Mouse (Mus musculus) heart, adult 2 months (tissue): ENCODE results near the gene Gmcl1. TPM values are rescaled to one million over a fixed set of nuclear protein-coding genes. Genes with fewer than 3 reads are reported as not detected.

Experiments
- DNase-seq, 2 experiments: peaks; one replicate each; pipeline ENCODE4 v3.0.0; 2021
- H3K27ac ChIP-seq: fragments of 200-600 bp; 2 replicates; pipeline ENCODE4 v1.8.1; 2022
- H3K27me3 ChIP-seq: fragments of 200-500 bp; 2 replicates; pipeline ENCODE4 v1.6.1; 2012; ENCODE audit warnings: mild to moderate bottlenecking, low read length, inconsistent platforms, mixed read lengths; ENCODE audit not compliant: control insufficient read depth, insufficient read depth
- H3K36me3 ChIP-seq: fragments of 200-500 bp; 2 replicates; pipeline ENCODE4 v1.6.1; 2012; ENCODE audit warnings: low read length, inconsistent platforms; ENCODE audit not compliant: control insufficient read depth, insufficient read depth
- H3K4me1 ChIP-seq: fragments of 200-500 bp; 2 replicates; pipeline ENCODE4 v1.6.1; 2011; ENCODE audit warnings: low read length; ENCODE audit not compliant: control insufficient read depth, insufficient read depth
- H3K4me3 ChIP-seq: fragments of 200-600 bp; 2 replicates; pipeline ENCODE4 v1.8.1; 2022
- H3K79me2 ChIP-seq: fragments of 200-500 bp; replicated peaks from 2 replicates; pipeline ENCODE4 v1.6.1; 2012; ENCODE audit warnings: mild to moderate bottlenecking, inconsistent platforms, low read length, moderate library complexity, mixed read lengths; ENCODE audit not compliant: control insufficient read depth, insufficient read depth
- H3K9ac ChIP-seq: fragments of 200-500 bp; 2 replicates; pipeline ENCODE4 v1.6.1; 2012; ENCODE audit warnings: low read depth, mild to moderate bottlenecking, control low read depth, inconsistent platforms, low read length, mixed read lengths
- CTCF ChIP-seq: fragments of 200-600 bp; IDR thresholded peaks from 2 replicates; pipeline ENCODE4 v1.8.1; 2022; ENCODE audit warnings: antibody characterized with exemption, mild to moderate bottlenecking, moderate library complexity
- EP300 ChIP-seq: fragments of 200-500 bp; IDR thresholded peaks from 2 replicates; pipeline ENCODE4 v1.6.1; 2011; ENCODE audit warnings: low read depth, low read length, control low read depth; ENCODE audit not compliant: insufficient read depth
- POLR2A ChIP-seq: fragments of 200-500 bp; IDR thresholded peaks from 2 replicates; pipeline ENCODE4 v1.6.1; 2011; ENCODE audit warnings: mild to moderate bottlenecking, low read depth, low read length, control low read depth; ENCODE audit not compliant: insufficient read depth
- WGBS: fragments of 180-500 bp; shearing (Covaris S2); methylation state at CpG from one replicate; pipeline ENCODE4 v1.1.7; 2018; 5-methylcytosine and 5-hydroxymethylcytosine counted together
- intact Hi-C: fragments of 180-260 bp; cut with DNase I; formaldehyde crosslinking; loops from one replicate; pipeline ENCODE4 v1.15.1; 2025
- polyA plus RNA-seq: library from polyadenylated mRNA; depleted of rRNA; stranded (reverse); fragments of >200 nt; gene quantifications from 2 replicates; pipeline ENCODE4 v1.2.3, GENCODE M21; 2012
- total RNA-seq, 2 experiments: library from RNA; stranded (reverse); gene quantifications; 2 replicates each; pipeline ENCODE4 v1.2.3; 2021

Gene Gmcl1
- total and polyA plus RNA-seq, 3 experiments = 2.7 to 5.0 (median 4.3) TPM

GRCm38 (mm10) chr6:86665560-86666307, 67.4 kb downstream of the Gmcl1 start:
- WGBS = 74% methylated on average over 17 of the region's 17 CpGs
- Histone ChIP-seq H3K9ac (no peak overlapping the region), H3K36me3 (no peaks in the 10 kb centered on the region), H3K4me1 (no peaks in the 10 kb centered on the region), H3K27ac (no peak overlapping the region), H3K4me3 (no peak overlapping the region), H3K27me3 (no peaks in the 10 kb centered on the region), H3K79me2 (no peaks in the 10 kb centered on the region)
- intact Hi-C loops = loop anchor here (5.0 kb wide), 1 partner anchor 78 kb away; no protein-coding TSS in a partner anchor
- DNase-seq = no peak
- TF ChIP-seq CTCF (no peak), EP300 (no peak), POLR2A (no peak)

DNA sequence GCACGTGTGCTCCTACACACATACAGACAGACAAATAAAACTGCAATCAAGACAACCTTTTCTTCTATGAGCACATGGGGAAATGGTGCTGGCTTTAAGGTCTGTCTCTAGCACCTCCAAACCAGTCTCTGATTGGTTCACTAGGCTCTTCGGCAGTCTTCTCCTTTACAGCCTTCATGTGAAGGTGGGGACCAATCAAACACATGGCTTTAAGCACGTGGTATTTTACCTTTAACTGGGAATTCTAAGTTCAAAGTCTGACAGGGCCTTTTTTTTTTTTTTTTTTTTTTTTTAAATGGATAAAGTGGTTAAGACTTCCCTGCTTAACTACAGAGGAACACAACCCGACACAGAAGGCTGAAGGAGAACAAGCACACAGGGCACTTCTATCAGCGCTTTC, 68.1 kb downstream of the Gmcl1 start:
- H3K27ac ChIP-seq = no peak overlapping the region
- intact Hi-C loops = loop anchor here (5.0 kb wide), 1 partner anchor 78 kb away; no protein-coding TSS in a partner anchor
- TF ChIP-seq EP300 (no peak), CTCF (no peak), POLR2A (no peak)
- no peak overlapping the region for H3K9ac ChIP-seq
- H3K79me2 ChIP-seq = no peaks in the 10 kb centered on the region
- H3K4me3 ChIP-seq = no peak overlapping the region
- H3K36me3 ChIP-seq = no peaks in the 10 kb centered on the region
- no peaks in the 10 kb centered on the region for H3K27me3 ChIP-seq
- 79% methylated on average over 5 of the region's 5 CpGs for WGBS
- DNase-seq = no peak
- no peaks in the 10 kb centered on the region for H3K4me1 ChIP-seq

DNA sequence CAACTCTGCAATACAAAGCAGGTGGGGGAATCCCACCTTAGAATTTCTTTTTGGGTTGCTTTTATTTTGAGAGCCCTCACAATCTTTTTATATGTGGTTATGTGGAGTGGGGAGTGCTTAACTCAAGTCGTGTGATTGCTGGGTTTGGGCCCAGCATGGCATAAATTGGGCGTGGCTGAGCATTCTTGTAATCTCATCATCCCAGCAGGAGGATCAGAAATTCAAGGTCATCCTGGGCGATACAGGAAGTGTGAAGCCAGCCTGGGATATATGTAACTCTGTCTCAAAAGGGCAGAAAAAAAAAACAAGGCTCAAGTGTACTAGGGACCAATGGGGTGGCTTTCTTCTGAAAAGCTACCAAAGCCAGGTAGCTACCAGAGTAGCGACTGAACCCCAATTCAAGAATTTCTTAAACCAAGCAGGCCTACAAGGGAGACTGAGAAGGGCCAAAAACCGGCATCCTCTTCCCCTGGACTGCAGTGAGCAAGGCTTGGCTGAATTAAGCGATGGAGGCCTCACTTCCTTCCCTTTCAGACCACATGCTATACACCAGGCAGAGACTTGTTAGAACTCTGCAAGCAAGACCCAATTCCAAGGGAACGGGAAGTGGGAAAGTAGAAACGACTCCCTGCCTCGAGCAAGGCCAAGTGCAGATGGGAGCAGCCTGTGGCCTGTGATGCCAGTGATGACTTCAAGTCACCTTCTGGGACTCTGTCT, 72.9 kb downstream of the Gmcl1 start:
- H3K36me3 ChIP-seq = no peaks in the 10 kb centered on the region
- H3K4me1 ChIP-seq = no peaks in the 10 kb centered on the region
- no peaks in the 10 kb centered on the region for H3K27me3 ChIP-seq
- H3K27ac ChIP-seq = no peak overlapping the region
- 41% methylated on average over 9 of the region's 9 CpGs for WGBS
- intact Hi-C loops = no loop called here
- H3K4me3 ChIP-seq = no peak overlapping the region
- H3K9ac ChIP-seq = no peak overlapping the region
- TF ChIP-seq POLR2A = no peak
- no peak for TF ChIP-seq CTCF
- no peak for TF ChIP-seq EP300
- DNase-seq = no peak
- H3K79me2 ChIP-seq = no peaks in the 10 kb centered on the region

GRCm38 (mm10) chr6:86658501-86658900, 74.7 kb downstream of the Gmcl1 start:
- 81% methylated on average over 3 of the region's 3 CpGs for WGBS
- TF ChIP-seq POLR2A (no peak), EP300 (no peak), CTCF (no peak)
- Histone ChIP-seq H3K79me2 (no peaks in the 10 kb centered on the region), H3K9ac (no peak overlapping the region), H3K36me3 (no peaks in the 10 kb centered on the region), H3K27ac (no peak overlapping the region), H3K27me3 (no peaks in the 10 kb centered on the region), H3K4me3 (no peak overlapping the region), H3K4me1 (no peaks in the 10 kb centered on the region)
- intact Hi-C loops = no loop called here
- no peak for DNase-seq

DNA sequence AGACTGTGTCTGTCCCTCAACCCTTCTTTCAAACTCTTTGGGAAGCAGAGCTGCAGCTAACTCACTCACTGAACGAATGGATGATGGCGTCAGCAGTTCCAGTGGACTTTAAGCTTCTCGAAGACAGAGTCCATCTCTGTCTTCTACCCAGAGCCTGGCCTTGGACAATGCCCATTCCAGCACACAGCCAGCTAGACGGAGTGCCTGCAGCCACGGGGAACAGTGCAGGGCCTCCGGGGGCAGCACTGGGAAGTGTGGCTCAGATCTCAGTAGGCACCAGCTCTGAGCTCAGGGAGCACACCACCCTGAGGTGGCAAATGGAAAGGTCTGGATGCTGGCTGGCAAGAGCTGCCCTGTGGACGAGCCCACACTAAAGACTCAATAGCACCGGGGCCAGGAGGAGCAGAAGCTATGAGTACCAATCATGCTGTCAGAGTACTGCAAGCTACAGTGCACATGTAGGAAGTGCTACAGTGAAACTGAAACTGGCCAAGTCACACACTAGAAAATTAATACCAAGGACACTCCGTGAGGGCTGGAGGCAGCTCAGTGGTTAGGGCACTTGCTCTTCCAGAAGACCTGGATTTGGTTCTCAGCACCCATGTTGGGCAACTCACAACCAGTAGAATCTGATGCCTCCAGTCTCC, 78.8 kb downstream of the Gmcl1 start:
- Histone ChIP-seq H3K27me3 (no peaks in the 10 kb centered on the region), H3K27ac (no peak overlapping the region), H3K36me3 (no peaks in the 10 kb centered on the region), H3K4me3 (no peak overlapping the region), H3K79me2 (no peaks in the 10 kb centered on the region), H3K9ac (no peak overlapping the region), H3K4me1 (no peaks in the 10 kb centered on the region)
- no peak for TF ChIP-seq EP300
- TF ChIP-seq POLR2A = no peak
- no peak for TF ChIP-seq CTCF
- no peak for DNase-seq
- 78% methylated on average over 9 of the region's 9 CpGs for WGBS
- intact Hi-C loops = no loop called here

GRCm38 (mm10) chr6:86653026-86653425, 80.2 kb downstream of the Gmcl1 start:
- TF ChIP-seq POLR2A (no peak), EP300 (no peak), CTCF (no peak)
- H3K9ac ChIP-seq = no peak overlapping the region
- no peaks in the 10 kb centered on the region for H3K36me3 ChIP-seq
- no peaks in the 10 kb centered on the region for H3K4me1 ChIP-seq
- no peak overlapping the region for H3K4me3 ChIP-seq
- no peaks in the 10 kb centered on the region for H3K79me2 ChIP-seq
- no peaks in the 10 kb centered on the region for H3K27me3 ChIP-seq
- no peak for DNase-seq
- intact Hi-C loops = no loop called here
- no peak overlapping the region for H3K27ac ChIP-seq
- WGBS = 98% methylated on average over 6 of the region's 6 CpGs
